Mouse (Mus musculus): ENCODE results near the gene Slk.
"Not testable (repeated sequence)": the region's sequence is repeated elsewhere in the genome, so short reads cannot be mapped to it uniquely, and the experiment has no call there.

GRCm38 (mm10) chr19:47571981-47572380 is 7.5 kb upstream of the Slk start:
- not testable (repeated sequence) for TF ChIP-seq EP300 (IDR thresholded peaks at IDR 0.05; ENCODE audit: insufficient read depth, low read depth, low read length); CTCF (IDR thresholded peaks at IDR 0.05; ENCODE audit: low read depth, low read length)

Data from ES-Bruce4 (cell line).